Mouse (Mus musculus): ENCODE data around the gene Mum1. TPM values are rescaled to one million over a fixed set of nuclear protein-coding genes. Genes with fewer than 3 reads are reported as not detected.

The Mum1 gene
- total RNA-seq, 2 experiments from 2014 or later = 37.4 to 45.1 TPM

Small RNA genes lying within 50 kb of the gene (microRNA-seq; reads per million reads assigned to microRNA genes)
- 0.49 to 2.3 reads per million in 2 experiments for gene Mir6911

Other genes with a start within 250 kb of the Mum1 start
- 100 to 1,000 TPM; 118 to 123 TPM for gene Tmem259, start 242.1 kb upstream of the Mum1 start, total RNA-seq (2021)
- 1 to 10 TPM; 3.6 to 5.2 TPM for gene Cnn2, start 237.8 kb upstream of the Mum1 start, total RNA-seq (2021)
- 10 to 100 TPM; 10.2 to 12.0 TPM for gene Abca7, start 229.9 kb upstream of the Mum1 start, total RNA-seq (2021)
- gene Arhgap45, start 209.8 kb upstream of the Mum1 start, total RNA-seq (2021) = 1 to 10 TPM; 4.1 to 4.2 TPM
- gene Polr2e, start 186.6 kb upstream of the Mum1 start, total RNA-seq (2021) = 10 to 100 TPM; 88.2 to 93.9 TPM
- gene Gpx4, start 179.3 kb upstream of the Mum1 start, total RNA-seq (2021) = 100 to 1,000 TPM; 509 to 545 TPM
- 10 to 100 TPM; 16.3 to 16.9 TPM for gene Sbno2, start 120.9 kb upstream of the Mum1 start, total RNA-seq (2021)
- gene Stk11, start 110.6 kb upstream of the Mum1 start, total RNA-seq (2021) = 100 to 1,000 TPM; 101 to 102 TPM
- gene Atp5d, start 87.8 kb upstream of the Mum1 start, total RNA-seq (2021) = 100 to 1,000 TPM; 354 to 359 TPM
- 100 to 1,000 TPM; 362 to 363 TPM for gene Cbarp, start 85.6 kb upstream of the Mum1 start, total RNA-seq (2021)
- gene Midn, start 78.2 kb upstream of the Mum1 start, total RNA-seq (2021) = 10 to 100 TPM; 59.4 to 68.4 TPM
- 10 to 100 TPM; 60.7 to 76.4 TPM for gene Cirbp, start 60.4 kb upstream of the Mum1 start, total RNA-seq (2021)
- gene 1600002K03Rik, start 53.5 kb upstream of the Mum1 start, total RNA-seq (2021) = 1 to 10 TPM; 6.4 to 6.5 TPM
- gene Efna2, start 47.0 kb upstream of the Mum1 start, total RNA-seq (2021) = 10 to 100 TPM in 1 of 2 experiments, 1 to 10 TPM in 1; 8.9 to 10.1 TPM
- gene Ndufs7, start 22.7 kb downstream of the Mum1 start, total RNA-seq (2021) = 100 to 1,000 TPM; 218 to 228 TPM
- 10 to 100 TPM; 24.5 to 26.7 TPM for gene Gamt, start 34.6 kb downstream of the Mum1 start, total RNA-seq (2021)
- 10 to 100 TPM; 77.2 to 83.0 TPM for gene Dazap1, start 35.1 kb downstream of the Mum1 start, total RNA-seq (2021)
- 1,000 to 10,000 TPM in 1 of 2 experiments, 100 to 1,000 TPM in 1; 997 to 1,043 TPM for gene Rps15, start 66.0 kb downstream of the Mum1 start, total RNA-seq (2021)
- 10 to 100 TPM; 94.5 to 95.5 TPM for gene Apc2, start 69.5 kb downstream of the Mum1 start, total RNA-seq (2021)
- 10 to 100 TPM; 25.0 to 25.9 TPM for gene 2310011J03Rik, start 94.1 kb downstream of the Mum1 start, total RNA-seq (2021)
- gene Pcsk4, start 103.1 kb downstream of the Mum1 start, total RNA-seq (2021) = 1 to 10 TPM; 3.5 to 3.8 TPM
- 10 to 100 TPM; 10.3 to 10.9 TPM for gene Reep6, start 103.5 kb downstream of the Mum1 start, total RNA-seq (2021)
- 1 to 10 TPM; 5.6 to 6.9 TPM for gene Adamtsl5, start 122.0 kb downstream of the Mum1 start, total RNA-seq (2021)
- 10 to 100 TPM; 30.3 to 30.5 TPM for gene Plk5, start 130.0 kb downstream of the Mum1 start, total RNA-seq (2021)
- 10 to 100 TPM; 17.9 to 19.1 TPM for gene Mex3d, start 161.2 kb downstream of the Mum1 start, total RNA-seq (2021)
- gene Mbd3, start 173.1 kb downstream of the Mum1 start, total RNA-seq (2021) = 100 to 1,000 TPM; 159 to 162 TPM
- 100 to 1,000 TPM; 410 to 413 TPM for gene Uqcr11, start 180.4 kb downstream of the Mum1 start, total RNA-seq (2021)
- 10 to 100 TPM; 27.1 to 27.3 TPM for gene Tcf3, start 207.2 kb downstream of the Mum1 start, total RNA-seq (2021)